Mouse (Mus musculus): ENCODE measurements at regions not wholly inside any gene's neighbourhood (a gene's known extent, or its start where the extent isn't known, plus 50 kb on each side); places are given as distances from the start of the nearest gene placed in this dataset.

DNA sequence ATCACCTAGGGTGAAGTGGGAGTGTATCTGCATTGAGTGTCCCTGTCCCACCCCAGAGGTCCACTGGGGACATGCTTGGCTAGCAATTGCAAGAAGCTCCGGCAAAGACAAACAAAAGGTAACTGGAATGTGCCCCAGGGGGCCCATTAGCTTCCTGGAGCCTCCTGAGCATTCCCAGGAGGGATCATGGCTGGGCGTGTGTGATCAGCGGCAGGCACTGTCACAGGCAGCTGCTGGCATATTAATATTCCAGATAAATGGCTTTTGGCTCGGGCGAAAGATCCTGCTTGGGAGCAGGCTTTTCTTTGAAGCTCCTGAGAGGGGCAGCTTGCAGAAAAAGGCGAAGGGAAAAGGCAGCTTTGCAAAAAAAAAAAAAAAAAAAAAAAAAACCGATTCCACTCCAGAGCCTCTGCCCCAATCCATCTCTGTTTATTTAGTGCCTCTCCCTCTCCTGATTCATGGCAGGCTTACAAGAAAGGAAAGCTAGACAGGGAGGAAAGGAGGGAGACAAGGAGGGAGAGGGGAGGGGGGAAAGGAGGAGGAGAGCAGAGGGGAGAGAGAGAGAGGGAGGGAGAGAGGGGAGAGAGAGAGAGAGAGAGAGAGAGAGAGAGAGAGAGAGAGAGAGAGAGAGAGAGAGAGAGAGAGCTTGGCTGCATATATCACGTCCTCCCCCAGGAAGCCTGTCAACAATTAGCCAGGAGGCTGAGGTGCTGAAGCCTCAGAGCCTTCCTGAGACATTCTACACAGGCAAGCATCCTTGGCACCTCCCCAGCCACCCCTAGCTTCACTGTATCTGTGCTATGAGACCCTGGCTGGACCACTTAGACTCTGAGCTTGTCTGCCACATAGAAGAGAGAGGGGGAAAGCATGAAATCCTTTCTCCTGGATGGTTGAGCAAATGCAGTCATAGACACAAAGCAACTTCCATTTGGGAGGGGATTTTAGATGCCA lies 443.4 kb upstream of the Zmiz1 start:
- TF ChIP-seq CTCF (conservative IDR thresholded peaks at IDR 0.05; ENCODE audit: low read length) (no peak), POU5F1 (IDR thresholded peaks at IDR 0.05; ENCODE audit: borderline replicate concordance, low read length) (no peak)
